10 mouse cellular contexts compared by ENCODE assay signal in genomic region chr9:104373253-104373652, GRCm38 (mm10). TPM values are rescaled to one million over a fixed set of nuclear protein-coding genes. Genes with fewer than 3 reads are reported as not detected.
DNase-seq lines count a peak whose midpoint lies in the region; TF ChIP-seq lines count a peak whose summit lies in the region.
"Had no signal": no experiment of that assay in that cellular context is flagged by ENCODE, and none has a peak within 500 bp of the region (broad histone marks: within the 10 kb centered on the region; RNA-seq: fewer than 3 reads in every experiment).

No protein-coding gene starts in this region.

- in situ Hi-C loops in ES-E14 (cut with MboI; ENCODE audit: low sequenced_read_pairs in 2 of 2, unreplicated experiment in 2 of 2): loop anchor here in 1 of 2 experiments (10.0 kb wide), 1 partner anchor 58 kb away; no protein-coding TSS in a partner anchor

- intact Hi-C loops in gastrocnemius, adult 2 months (cut with DNase I): no loop called here

- no peaks in the 10 kb centered on the region for H3K4me1 ChIP-seq in ES-E14 (ENCODE audit: control insufficient read depth in 2 of 2, insufficient read depth in 2 of 2, low read length in 2 of 2, poor library complexity in 1 of 2)
- H3K4me1 ChIP-seq: embryonic facial prominence, embryonic 12.5 days; neural tube, embryonic 13.5 days had no signal

- no peak overlapping the region for H3K9ac ChIP-seq in ES-E14 (ENCODE audit: insufficient read depth, low read depth, low read length, poor library complexity, severe bottlenecking)
- H3K9ac ChIP-seq: embryonic facial prominence, embryonic 12.5 days; neural tube, embryonic 13.5 days had no signal

- peak; percentile 49 for TF ChIP-seq CTCF in gastrocnemius, adult 2 months (IDR thresholded peaks at IDR 0.05)

- H3K36me3 ChIP-seq in ES-E14 (ENCODE audit: control insufficient read depth, insufficient read depth, low read length, poor library complexity, severe bottlenecking): no peaks in the 10 kb centered on the region
- H3K36me3 ChIP-seq: embryonic facial prominence, embryonic 12.5 days; neural tube, embryonic 13.5 days had no signal

- H3K27ac ChIP-seq in gastrocnemius, adult 2 months: no peak overlapping the region
- no peak overlapping the region for H3K27ac ChIP-seq in ES-E14 (ENCODE audit: insufficient read depth, low read depth, low read length, poor library complexity, severe bottlenecking)
- H3K27ac ChIP-seq: embryonic facial prominence, embryonic 12.5 days; neural tube, embryonic 13.5 days had no signal

- H3K4me3 ChIP-seq in gastrocnemius, adult 2 months: no peak overlapping the region
- no peak overlapping the region for H3K4me3 ChIP-seq in ES-E14 (ENCODE audit: insufficient read depth in 1 of 2, low read depth in 1 of 2, low read length in 2 of 2, poor library complexity in 1 of 2, severe bottlenecking in 1 of 2)
- H3K4me3 ChIP-seq: embryonic facial prominence, embryonic 12.5 days; neural tube, embryonic 13.5 days had no signal

- peak; percentile 31 for DNase-seq in gastrocnemius, adult 2 months
- DNase-seq in gastrocnemius, postnatal 25 days: no peak
- DNase-seq in ES-E14 (ENCODE audit: low read depth, low spot score): peak; percentile 56
- DNase-seq in cerebellum, postnatal 36 days: peak; percentile 9 to 10
- DNase-seq in hindlimb bud, embryonic 11.5 days (ENCODE audit: extremely low spot score, low read depth, low spot score): peak; percentile 18
- DNase-seq in left cerebral cortex, adult 11 months (ENCODE audit: low spot score): peak; percentile 24
- DNase-seq in naive thymus-derived CD4-positive, alpha-beta T cell, adult 2 months (ENCODE audit: low read depth): peak; percentile 61
- DNase-seq in testis, postnatal 10 days (ENCODE audit: low spot score): peak; percentile 67

- H3K9me3 ChIP-seq in ES-E14 (ENCODE audit: control insufficient read depth, insufficient read depth, low read depth, low read length): no peaks in the 10 kb centered on the region
- H3K9me3 ChIP-seq: embryonic facial prominence, embryonic 12.5 days; neural tube, embryonic 13.5 days had no signal

TF ChIP-seq in ES-E14, 5 proteins besides CTCF, POLR2A, EP300 and RAD21:
- TF ChIP-seq ZC3H11A (IDR thresholded peaks at IDR 0.05; ENCODE audit: borderline replicate concordance, low read depth, low read length): no peak
- no peak for TF ChIP-seq CHD2 (IDR thresholded peaks at IDR 0.05; ENCODE audit: low read depth, low read length)
- no peak for TF ChIP-seq ZNF384 (IDR thresholded peaks at IDR 0.05; ENCODE audit: low read depth, low read length)
- TF ChIP-seq HCFC1 (IDR thresholded peaks at IDR 0.05; ENCODE audit: borderline replicate concordance, insufficient read depth, low read length): no peak
- TF ChIP-seq MAFK (IDR thresholded peaks at IDR 0.05; ENCODE audit: insufficient read depth, low read depth, low read length): no peak

RNA-seq across cellular contexts. Expression of gene Acpp, which starts 35.7 kb away (rescaled TPM):
- total RNA-seq in gastrocnemius, adult 2 months (2021): not detected
- total RNA-seq in gastrocnemius, postnatal 25 days (2021): not detected
- 1.2 and 2.5 TPM in 2 replicates for total RNA-seq in ES-E14 (2012; rRNA removed)
